Mouse (Mus musculus) heart, postnatal 0 days (tissue): ENCODE measurements at regions not wholly inside any gene's neighbourhood (a gene's known extent, or its start where the extent isn't known, plus 50 kb on each side); places are given as distances from the start of the nearest gene placed in this dataset.

Experiments
- CTCF ChIP-seq: IDR thresholded peaks from 2 replicates; pipeline ENCODE4 v1.5.1; 2016; ENCODE audit warnings: antibody characterized with exemption, control low read depth, low read depth
- EP300 ChIP-seq: IDR thresholded peaks from 2 replicates; pipeline ENCODE4 v1.6.1; 2016; ENCODE audit warnings: antibody characterized with exemption, low read depth

DNA sequence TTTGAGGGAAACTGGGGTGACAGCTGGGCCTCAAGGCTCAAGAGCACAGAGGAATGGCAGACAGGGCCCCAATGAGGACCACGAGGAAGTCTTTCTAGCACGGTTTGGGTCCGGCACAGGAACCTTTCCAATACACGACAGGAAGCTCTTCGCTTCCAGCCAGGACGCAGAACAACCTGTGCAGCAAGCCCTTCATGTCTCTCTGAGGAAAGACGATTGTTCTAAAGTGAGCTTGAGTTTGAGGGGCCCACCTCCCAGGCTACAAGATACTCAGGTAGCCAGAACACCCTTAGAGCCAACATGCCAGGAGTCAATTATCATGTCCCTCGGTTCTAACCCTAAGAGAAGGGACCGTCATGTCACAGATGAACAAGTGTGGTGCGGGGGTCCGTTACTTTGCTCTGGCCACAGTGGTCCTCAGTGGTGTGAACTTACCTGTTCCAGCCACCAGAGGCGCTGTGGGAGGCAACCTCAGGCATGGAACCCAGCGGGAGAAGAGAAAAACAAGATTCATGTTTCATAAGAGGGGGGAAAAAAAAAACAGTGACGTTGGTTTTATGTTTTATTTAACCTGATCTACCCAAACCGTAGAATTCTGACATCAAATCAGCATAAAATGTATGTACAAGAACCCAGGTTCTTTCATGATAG, 51.6 kb upstream of the Dlk1 start:
- TF ChIP-seq CTCF (peak; percentile 65), EP300 (no peak)
